Mouse (Mus musculus) heart, adult 10 weeks (tissue): ENCODE results near the gene Olfr1424. TPM values are rescaled to one million over a fixed set of nuclear protein-coding genes. Genes with fewer than 3 reads are reported as not detected.

Experiments used
- polyA plus RNA-seq: library from polyadenylated mRNA; stranded (reverse); fragments of 350-450 nt; fragmentation: Illumina TruSeq; extraction: RNeasy Lipid Tissue Mini Kit (QIAGEN cat#74804); gene quantifications from one replicate; pipeline ENCODE4 v1.2.3, GENCODE M21; 2014; ENCODE audit warnings: low read depth, low replicate concordance

Olfr1424 gene
- polyA plus RNA-seq = not detected

DNA sequence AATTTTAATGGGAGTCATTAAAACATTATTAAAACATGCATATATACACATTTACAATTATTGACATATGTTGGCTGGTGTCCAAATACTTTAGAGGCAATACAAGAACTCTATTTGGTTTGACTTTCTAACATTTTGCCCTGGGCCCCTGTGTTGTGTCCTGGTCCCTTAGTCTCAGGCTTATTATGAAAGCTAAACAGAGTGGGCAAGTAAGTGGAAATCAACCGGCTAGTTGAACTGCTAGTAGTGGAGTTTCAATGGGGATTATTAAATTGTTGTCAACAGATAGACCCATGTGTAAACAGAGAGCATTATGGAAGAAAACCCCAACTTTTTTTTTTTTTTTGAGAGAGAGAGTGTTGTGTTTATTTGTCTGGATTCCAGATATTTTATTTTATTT is at the start of gene Olfr1424:
Olfr1424 (minus strand) TSS at position 101 of the 400 bp plus-strand sequence.

DNA sequence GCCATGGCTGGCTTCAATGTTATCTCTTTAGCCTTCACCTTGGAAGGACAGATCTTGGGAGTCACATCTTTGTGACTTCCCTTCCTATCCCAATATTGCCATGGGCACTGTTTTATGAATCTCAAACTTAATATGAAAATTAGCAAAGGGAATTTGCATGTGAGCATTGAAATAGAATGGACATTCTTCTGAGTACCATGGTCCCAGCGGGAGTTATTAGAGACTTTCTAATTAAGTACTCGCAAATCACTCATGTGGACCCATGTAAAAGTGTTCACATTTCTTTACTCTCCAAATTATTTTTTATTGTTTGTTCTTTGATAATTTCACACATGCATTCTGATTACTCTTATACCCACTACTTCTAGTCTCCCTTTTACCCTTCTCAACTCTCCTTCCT is 40.8 kb upstream of the Olfr1424 start, which contains the start of gene Olfr1427:
Olfr1427 (minus strand) TSS at position 101 of the 400 bp plus-strand sequence.

DNA sequence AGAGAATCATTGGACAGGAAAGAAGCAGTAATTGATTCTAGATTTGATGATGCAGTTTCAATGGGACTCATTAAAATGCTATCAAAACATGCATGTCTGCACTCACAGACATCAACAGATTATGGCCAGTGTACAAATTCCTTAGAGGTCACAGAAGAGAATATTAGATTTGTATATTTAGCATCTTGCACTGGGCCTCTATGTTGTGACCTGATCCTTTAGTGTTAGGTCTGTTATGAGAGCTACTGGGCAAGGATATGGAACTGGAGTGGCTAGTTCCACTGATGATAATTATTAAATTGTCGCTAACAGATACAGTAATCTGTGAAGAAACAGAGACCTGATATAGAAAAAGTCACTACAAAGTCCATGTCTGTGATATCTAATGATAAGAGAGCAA is 29.4 kb upstream of the Olfr1424 start, which contains the start of gene Olfr1426:
Olfr1426 (minus strand) TSS at position 101 of the 400 bp plus-strand sequence.

DNA sequence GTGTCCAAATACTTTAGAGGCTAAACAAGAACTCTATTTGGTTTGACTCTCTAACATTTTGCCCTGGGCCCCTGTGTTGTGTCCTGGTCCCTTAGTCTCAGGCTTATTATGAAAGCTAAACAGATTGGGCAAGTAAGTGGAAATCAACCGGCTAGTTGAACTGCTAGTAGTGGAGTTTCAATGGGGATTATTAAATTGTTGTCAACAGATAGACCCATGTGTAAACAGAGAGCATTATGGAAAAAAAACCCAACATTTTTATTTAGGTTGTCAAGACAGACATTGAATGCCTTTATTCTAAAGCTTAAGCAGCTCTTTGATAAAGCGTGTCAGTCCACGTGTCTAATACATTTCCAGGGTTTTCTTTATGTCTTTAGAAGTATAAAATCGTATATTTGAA is 15.1 kb upstream of the Olfr1424 start, which contains the start of gene Olfr1425:
Olfr1425 (minus strand) TSS at position 101 of the 400 bp plus-strand sequence.

DNA sequence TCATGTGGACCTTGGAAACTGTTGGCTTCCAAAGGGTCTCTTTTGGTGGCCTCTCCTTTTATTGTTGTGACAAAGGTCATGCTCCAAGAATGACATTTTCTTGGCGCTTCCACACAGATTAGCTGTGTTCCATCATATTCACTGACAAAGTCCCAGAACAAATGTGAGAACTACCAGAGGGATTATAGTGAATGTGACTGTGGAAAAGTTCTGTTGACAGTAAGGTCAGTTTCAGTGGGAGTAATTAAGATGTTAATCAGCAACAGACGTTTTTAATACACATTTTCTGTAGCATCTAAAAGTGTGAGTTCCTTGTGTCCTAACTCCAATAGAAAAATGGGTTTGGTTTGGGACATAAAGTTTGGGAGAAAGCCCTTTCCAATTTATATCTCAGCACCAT is 21.3 kb downstream of the Olfr1424 start, which contains the start of gene Olfr1423:
Olfr1423 (minus strand) TSS at position 101 of the 400 bp plus-strand sequence.

Other genes starting within 250 kb of the Olfr1424 start
- gene Stx3, start 243.3 kb downstream of the Olfr1424 start, polyA plus RNA-seq = 6.6 TPM
- gene Olfr1417, start 223.5 kb downstream of the Olfr1424 start, polyA plus RNA-seq = not detected
- not detected for gene Olfr1418, start 201.6 kb downstream of the Olfr1424 start, polyA plus RNA-seq
- gene Olfr1419, start 187.6 kb downstream of the Olfr1424 start, polyA plus RNA-seq = not detected
- gene Olfr1420, start 176.1 kb downstream of the Olfr1424 start, polyA plus RNA-seq = not detected
- 24.4 TPM for gene Patl1, start 150.3 kb downstream of the Olfr1424 start, polyA plus RNA-seq
- gene Osbp, start 96.7 kb downstream of the Olfr1424 start, polyA plus RNA-seq = 73.1 TPM
- gene Olfr1423, start 21.4 kb downstream of the Olfr1424 start, polyA plus RNA-seq = not detected
- gene Olfr1425, start 15.0 kb upstream of the Olfr1424 start, polyA plus RNA-seq = not detected
- not detected for gene Olfr1426, start 29.3 kb upstream of the Olfr1424 start, polyA plus RNA-seq
- gene Olfr1427, start 40.7 kb upstream of the Olfr1424 start, polyA plus RNA-seq = not detected
- gene Olfr1428, start 53.2 kb upstream of the Olfr1424 start, polyA plus RNA-seq = not detected
- gene Olfr76, start 60.5 kb upstream of the Olfr1424 start, polyA plus RNA-seq = not detected
- gene Olfr1555-ps1, start 107.4 kb upstream of the Olfr1424 start, polyA plus RNA-seq = not detected
- not detected for gene Olfr1431, start 138.0 kb upstream of the Olfr1424 start, polyA plus RNA-seq
- not detected for gene Olfr1432, start 169.9 kb upstream of the Olfr1424 start, polyA plus RNA-seq
- not detected for gene Olfr262, start 179.0 kb upstream of the Olfr1424 start, polyA plus RNA-seq
- gene Olfr235, start 198.3 kb upstream of the Olfr1424 start, polyA plus RNA-seq = not detected
- not detected for gene Olfr1434, start 217.2 kb upstream of the Olfr1424 start, polyA plus RNA-seq
- gene Olfr1436, start 236.4 kb upstream of the Olfr1424 start, polyA plus RNA-seq = not detected